Mouse (Mus musculus): Measurements from ENCODE around the gene Bcl3. TPM values are rescaled to one million over a fixed set of nuclear protein-coding genes. Genes with fewer than 3 reads are reported as not detected.

The Bcl3 gene
- 2.6 TPM in 2 replicates for polyA plus RNA-seq (2012; rRNA removed)

DNA sequence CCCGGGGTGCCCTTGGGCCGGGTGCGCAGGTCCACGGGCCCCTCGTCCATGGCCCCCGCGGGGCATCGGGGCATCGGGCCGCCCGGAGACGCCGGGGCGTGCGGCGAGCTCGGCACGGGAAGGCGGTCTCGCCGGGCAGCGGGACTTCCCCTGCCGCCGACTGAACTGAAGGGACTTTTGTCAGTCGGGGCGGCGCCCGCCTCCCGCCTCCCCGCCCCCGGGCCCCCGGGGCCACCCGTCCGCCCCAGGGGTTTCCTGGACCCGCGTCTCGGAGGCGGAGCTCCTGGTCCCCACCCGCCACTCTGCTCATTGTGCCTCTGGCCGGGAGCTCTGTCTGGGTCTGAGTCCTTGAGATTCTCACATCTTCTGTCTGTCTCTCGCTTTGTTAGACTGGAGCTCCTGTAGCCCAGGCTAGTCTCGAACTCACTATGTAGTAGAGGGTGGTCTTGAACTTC lies at the start of gene Bcl3:
TSS of gene Bcl3 (minus strand) at position 167 of the 455 bp plus-strand sequence.

GRCm38 (mm10) chr7:19861199-19861598 lies 38.6 kb upstream of the Bcl3 start, which contains the start of gene Ceacam16:
TSS of gene Ceacam16 (minus strand) at chr7:19861299.

DNA sequence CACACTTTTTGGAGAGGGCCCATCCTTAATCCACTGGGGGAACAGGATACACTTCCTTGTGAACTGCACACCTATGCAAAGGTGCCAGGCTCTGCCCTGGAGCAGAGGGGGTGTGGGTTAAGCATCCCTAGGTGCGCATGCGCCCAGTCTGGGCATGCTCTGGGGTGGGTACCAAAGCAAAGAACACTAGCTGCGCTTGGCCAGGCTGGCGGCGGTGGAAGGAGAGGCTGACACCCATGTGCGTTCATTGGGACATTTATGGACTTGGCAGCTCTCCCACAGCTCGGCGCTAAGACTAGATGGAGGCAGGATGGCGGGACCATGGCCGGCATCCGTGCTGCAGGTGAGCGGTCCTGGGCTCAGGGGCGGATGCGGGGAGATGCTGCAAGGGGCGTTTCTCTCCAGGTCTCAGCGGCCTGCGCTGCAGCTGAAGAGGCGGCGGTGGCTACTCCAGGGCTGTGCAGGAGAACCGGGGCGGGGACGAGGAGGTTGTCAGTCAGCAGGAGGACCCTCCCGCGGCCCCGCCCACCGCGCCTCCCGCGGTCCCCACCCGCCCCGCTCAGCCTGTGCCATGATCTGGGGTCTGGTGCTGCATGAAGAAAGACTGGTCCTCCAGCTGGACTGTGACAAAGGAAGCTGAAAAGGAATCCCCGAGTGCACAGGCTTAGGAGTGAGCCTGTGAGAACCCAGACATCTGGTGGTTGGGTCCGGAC lies 29.4 kb upstream of the Bcl3 start, which contains the start of gene Gm19345:
TSS of gene Gm19345 (plus strand) at position 146 of the 713 bp plus-strand sequence.

DNA sequence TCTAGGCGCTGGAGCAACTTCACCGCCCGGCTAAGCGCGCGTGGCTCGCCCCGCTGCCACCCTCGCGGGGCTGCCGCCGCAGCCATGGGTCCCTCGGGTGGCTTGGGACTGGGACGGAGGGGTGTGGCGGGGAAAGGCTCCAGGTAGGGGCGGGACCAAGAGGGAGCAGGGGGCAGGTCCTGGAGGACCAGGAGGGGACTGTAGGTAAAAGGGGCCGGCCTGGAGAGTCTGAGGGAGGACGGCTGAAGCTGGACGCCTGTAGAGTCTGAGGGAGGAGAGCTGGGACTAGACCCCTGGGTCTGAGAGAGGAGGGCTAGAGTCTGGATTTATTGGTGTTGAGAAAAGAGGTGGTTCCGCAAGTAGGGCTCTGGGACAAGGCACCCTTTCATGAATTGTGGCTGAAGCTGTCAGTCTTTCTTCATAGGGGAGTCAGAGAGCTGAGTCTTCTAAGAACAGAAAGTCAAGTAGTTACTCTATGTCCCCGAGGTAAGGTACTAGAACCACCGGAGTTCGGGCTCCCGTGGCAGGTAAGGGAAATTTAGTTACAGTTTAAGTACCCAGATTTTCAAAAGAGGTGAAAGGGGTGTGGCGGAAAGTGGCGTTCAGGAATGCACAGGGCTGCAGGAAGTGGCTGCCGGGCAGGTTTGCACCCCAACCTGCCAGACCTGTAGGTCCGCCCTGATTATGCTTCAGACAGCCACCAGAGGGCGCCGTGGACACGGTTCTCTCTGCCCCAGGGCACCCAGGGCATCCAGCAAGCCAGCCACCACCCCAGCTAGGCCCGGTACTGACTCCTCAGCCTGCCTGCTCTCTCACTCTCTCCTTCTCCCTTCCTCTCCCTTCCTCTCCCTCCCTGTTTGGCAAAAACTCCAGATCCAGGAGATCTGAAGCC lies 25.6 kb downstream of the Bcl3 start, which contains the start of gene Cblc:
TSS of gene Cblc (minus strand) at position 113 of the 892 bp plus-strand sequence.

DNA sequence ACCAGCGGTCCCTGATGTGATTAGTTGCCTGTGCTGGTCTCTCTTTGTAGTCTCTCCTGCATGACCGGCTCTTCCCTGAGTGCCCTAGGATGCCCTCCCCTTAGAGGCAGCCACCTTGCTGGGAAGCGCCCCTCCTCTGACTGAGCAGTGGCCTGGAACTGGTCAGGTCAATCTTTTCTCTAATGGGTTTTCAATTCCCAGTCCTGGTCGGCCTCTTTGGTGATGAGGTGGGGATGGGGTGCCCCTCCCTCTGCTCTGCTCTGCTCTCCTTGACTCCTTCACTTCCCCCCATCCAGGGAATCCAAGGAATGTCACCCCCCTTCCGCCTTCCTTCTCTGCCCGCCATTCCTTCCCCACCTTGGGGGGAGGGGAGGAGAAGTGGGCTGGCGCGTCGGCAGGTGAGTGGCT lies 51.6 kb downstream of the Bcl3 start, which contains the start of gene Bcam:
TSS of gene Bcam (minus strand) at position 33 of the 408 bp plus-strand sequence.

Other genes with a start within 250 kb of the Bcl3 start
- gene Zfp296, start 245.5 kb downstream of the Bcl3 start, polyA plus RNA-seq (2012; rRNA removed) = 0.66 and 0.83 TPM in 2 replicates
- 29.5 and 35.4 TPM in 2 replicates for gene Gemin7, start 245.2 kb downstream of the Bcl3 start, polyA plus RNA-seq (2012; rRNA removed)
- gene Clasrp, start 218.3 kb downstream of the Bcl3 start, polyA plus RNA-seq (2012; rRNA removed) = 19.1 and 20.8 TPM in 2 replicates
- 1.3 and 1.5 TPM in 2 replicates for gene Relb, start 193.3 kb downstream of the Bcl3 start, polyA plus RNA-seq (2012; rRNA removed)
- 19.1 and 22.8 TPM in 2 replicates for gene Clptm1, start 157.7 kb downstream of the Bcl3 start, polyA plus RNA-seq (2012; rRNA removed)
- gene Apoc2, start 144.8 kb downstream of the Bcl3 start, polyA plus RNA-seq (2012; rRNA removed) = 439 and 482 TPM in 2 replicates
- 2.8 and 3.9 TPM in 2 replicates for gene Gm44805, start 141.3 kb downstream of the Bcl3 start, polyA plus RNA-seq (2012; rRNA removed)
- 77.5 and 93.8 TPM in 2 replicates for gene Apoc4, start 141.3 kb downstream of the Bcl3 start, polyA plus RNA-seq (2012; rRNA removed)
- 191 and 192 TPM in 2 replicates for gene Apoc1, start 130.1 kb downstream of the Bcl3 start, polyA plus RNA-seq (2012; rRNA removed)
- 2,192 and 2,254 TPM in 2 replicates for gene Apoe, start 123.6 kb downstream of the Bcl3 start, polyA plus RNA-seq (2012; rRNA removed)
- gene Tomm40, start 107.3 kb downstream of the Bcl3 start, polyA plus RNA-seq (2012; rRNA removed) = 46.5 and 58.9 TPM in 2 replicates
- gene Nectin2, start 72.3 kb downstream of the Bcl3 start, polyA plus RNA-seq (2012; rRNA removed) = 7.6 and 8.0 TPM in 2 replicates
- 5.7 and 6.1 TPM in 2 replicates for gene Bcam, start 51.8 kb downstream of the Bcl3 start, polyA plus RNA-seq (2012; rRNA removed)
- 0.78 and 0.98 TPM in 2 replicates for gene Cblc, start 26.0 kb downstream of the Bcl3 start, polyA plus RNA-seq (2012; rRNA removed)
- 0.03 TPM in 1 of 2 replicates, not detected in the other for gene Gm19345, start 29.2 kb upstream of the Bcl3 start, polyA plus RNA-seq (2012; rRNA removed)
- gene Ceacam16, start 38.5 kb upstream of the Bcl3 start, polyA plus RNA-seq (2012; rRNA removed) = 0.01 and 0.02 TPM in 2 replicates
- 0.01 TPM in 1 of 2 replicates, not detected in the other for gene Ceacam19, start 65.2 kb upstream of the Bcl3 start, polyA plus RNA-seq (2012; rRNA removed)
- 2.3 TPM in 2 replicates for gene Pvr, start 98.4 kb upstream of the Bcl3 start, polyA plus RNA-seq (2012; rRNA removed)
- gene Igsf23, start 128.0 kb upstream of the Bcl3 start, polyA plus RNA-seq (2012; rRNA removed) = 0.09 and 0.12 TPM in 2 replicates
- gene Ceacam20, start 142.6 kb upstream of the Bcl3 start, polyA plus RNA-seq (2012; rRNA removed) = not detected in 2 replicates
- not detected in 2 replicates for gene Nlrp9b, start 168.7 kb upstream of the Bcl3 start, polyA plus RNA-seq (2012; rRNA removed)